Mouse (Mus musculus): ENCODE data around the gene Gigyf2. TPM values are rescaled to one million over a fixed set of nuclear protein-coding genes. Genes with fewer than 3 reads are reported as not detected.
"Not testable (repeated sequence)": the region's sequence is repeated elsewhere in the genome, so short reads cannot be mapped to it uniquely, and the experiment has no call there.

Gene Gigyf2
- polyA plus RNA-seq, 1 experiment from 2014 or later = 36.6 TPM

- DNase-seq (ENCODE audit: low spot score) = peak; percentile 56
These were observed 120.6 kb downstream of the Gigyf2 start for GRCm38 (mm10) chr1:87447183-87448104.

GRCm38 (mm10) chr1:87449432-87449831, 122.6 kb downstream of the Gigyf2 start:
- DNase-seq (ENCODE audit: low spot score) = no peak

GRCm38 (mm10) chr1:87456425-87456824, 129.6 kb downstream of the Gigyf2 start:
- no peak for DNase-seq (ENCODE audit: low spot score)

- DNase-seq (ENCODE audit: low spot score) = no peak
These were observed 131.2 kb downstream of the Gigyf2 start for GRCm38 (mm10) chr1:87458045-87458444.

- not testable (repeated sequence) for DNase-seq (ENCODE audit: low spot score)
These were observed 133.1 kb downstream of the Gigyf2 start for GRCm38 (mm10) chr1:87459856-87460255.

- no peak for DNase-seq (ENCODE audit: low spot score)
These were observed 140.7 kb downstream of the Gigyf2 start for GRCm38 (mm10) chr1:87467469-87467868.

GRCm38 (mm10) chr1:87468321-87468720, 141.5 kb downstream of the Gigyf2 start:
- no peak for DNase-seq (ENCODE audit: low spot score)

- not testable (repeated sequence) for DNase-seq (ENCODE audit: low spot score)
These were observed 143.2 kb downstream of the Gigyf2 start, which contains the start of gene Snorc for GRCm38 (mm10) chr1:87469971-87470370. Gene Snorc, plus strand, starts transcription at chr1:87470271.

- DNase-seq (ENCODE audit: low spot score) = no peak
These were observed 145.1 kb downstream of the Gigyf2 start for GRCm38 (mm10) chr1:87471914-87472313.

- no peak for DNase-seq (ENCODE audit: low spot score)
These were observed 145.8 kb downstream of the Gigyf2 start for GRCm38 (mm10) chr1:87472576-87472975.

GRCm38 (mm10) chr1:87475076-87475895, 148.5 kb downstream of the Gigyf2 start:
- DNase-seq (ENCODE audit: low spot score) = no peak

- no peak for DNase-seq (ENCODE audit: low spot score)
These were observed 155.7 kb downstream of the Gigyf2 start for GRCm38 (mm10) chr1:87482546-87482945.

- DNase-seq (ENCODE audit: low spot score) = no peak
These were observed 159.6 kb downstream of the Gigyf2 start for GRCm38 (mm10) chr1:87486386-87486785.

GRCm38 (mm10) chr1:87492285-87492684, 165.5 kb downstream of the Gigyf2 start:
- DNase-seq (ENCODE audit: low spot score) = no peak

GRCm38 (mm10) chr1:87493542-87493941, 166.7 kb downstream of the Gigyf2 start:
- DNase-seq (ENCODE audit: low spot score) = no peak

Other genes with a start within 250 kb of the Gigyf2 start
- 0.33 and 0.46 TPM in 2 replicates for gene Alppl2, start 237.1 kb upstream of the Gigyf2 start, polyA plus RNA-seq (2015; fragmentation: Nextera tagmentation; extraction: Ambion mirVana)
- gene Alpi, start 225.4 kb upstream of the Gigyf2 start, polyA plus RNA-seq (2015; fragmentation: Nextera tagmentation; extraction: Ambion mirVana) = 0.22 and 0.28 TPM in 2 replicates
- gene Akp3, start 202.0 kb upstream of the Gigyf2 start, polyA plus RNA-seq (2015; fragmentation: Nextera tagmentation; extraction: Ambion mirVana) = 0.26 and 0.60 TPM in 2 replicates
- 0.32 and 0.55 TPM in 2 replicates for gene Ecel1, start 170.5 kb upstream of the Gigyf2 start, polyA plus RNA-seq (2015; fragmentation: Nextera tagmentation; extraction: Ambion mirVana)
- 0.10 and 0.36 TPM in 2 replicates for gene Prss56, start 143.7 kb upstream of the Gigyf2 start, polyA plus RNA-seq (2015; fragmentation: Nextera tagmentation; extraction: Ambion mirVana)
- gene Chrnd, start 136.4 kb upstream of the Gigyf2 start, polyA plus RNA-seq (2015; fragmentation: Nextera tagmentation; extraction: Ambion mirVana) = 0.14 and 0.24 TPM in 2 replicates
- gene Chrng, start 122.3 kb upstream of the Gigyf2 start, polyA plus RNA-seq (2015; fragmentation: Nextera tagmentation; extraction: Ambion mirVana) = 0.53 and 0.70 TPM in 2 replicates
- gene Eif4e2, start 113.1 kb upstream of the Gigyf2 start, polyA plus RNA-seq (2015; fragmentation: Nextera tagmentation; extraction: Ambion mirVana) = 167 and 170 TPM in 2 replicates
- 1.2 and 1.5 TPM in 2 replicates for gene Efhd1, start 62.6 kb upstream of the Gigyf2 start, polyA plus RNA-seq (2015; fragmentation: Nextera tagmentation; extraction: Ambion mirVana)
- 0.18 and 0.62 TPM in 2 replicates for gene Kcnj13, start 67.7 kb downstream of the Gigyf2 start, polyA plus RNA-seq (2015; fragmentation: Nextera tagmentation; extraction: Ambion mirVana)
- gene Snorc, start 143.3 kb downstream of the Gigyf2 start, polyA plus RNA-seq (2015; fragmentation: Nextera tagmentation; extraction: Ambion mirVana) = 0.33 TPM in 1 of 2 replicates, not detected in the other
- 6.2 and 8.1 TPM in 2 replicates for gene Neu2, start 182.9 kb downstream of the Gigyf2 start, polyA plus RNA-seq (2015; fragmentation: Nextera tagmentation; extraction: Ambion mirVana)
- 0.10 and 0.18 TPM in 2 replicates for gene Ngef, start 246.9 kb downstream of the Gigyf2 start, polyA plus RNA-seq (2015; fragmentation: Nextera tagmentation; extraction: Ambion mirVana)